Mouse (Mus musculus) kidney, postnatal 4 days (tissue): ENCODE results near the gene Nbea.

ENCODE experiments used
- DNase-seq, 2 experiments: peaks; one replicate each; pipeline ENCODE4 v3.0.0; 2021; ENCODE audit warnings: mixed read lengths in 2 of 2

The Nbea gene

DNA sequence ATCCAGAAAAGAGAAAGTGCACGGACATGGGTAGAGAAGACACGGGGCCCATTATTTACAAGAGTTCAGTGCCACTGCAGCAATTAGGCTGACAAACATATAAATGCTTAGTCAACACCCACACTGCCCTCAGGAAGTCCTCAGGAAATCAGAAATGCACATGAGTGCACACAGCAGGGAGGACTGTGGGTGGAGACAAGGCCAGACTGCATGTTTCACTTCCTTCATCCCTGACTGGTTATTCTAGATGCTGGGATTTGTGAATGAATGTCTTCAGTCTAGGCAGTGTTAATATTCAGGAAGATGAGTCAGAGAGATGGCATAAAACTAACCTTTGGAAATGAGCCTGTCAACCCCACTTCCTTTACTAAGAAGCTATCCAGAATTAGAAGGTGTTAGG lies 531.2 kb downstream of the Nbea start:
- DNase-seq: peak in 1 of 2 experiments; percentile 26

- DNase-seq: no peak
Measured at GRCm38 (mm10) chr3:55651877-55652276, 531.6 kb downstream of the Nbea start.

- peak in 1 of 2 experiments; percentile 20 for DNase-seq
Measured at GRCm38 (mm10) chr3:55649541-55649940, 534.0 kb downstream of the Nbea start.

DNA sequence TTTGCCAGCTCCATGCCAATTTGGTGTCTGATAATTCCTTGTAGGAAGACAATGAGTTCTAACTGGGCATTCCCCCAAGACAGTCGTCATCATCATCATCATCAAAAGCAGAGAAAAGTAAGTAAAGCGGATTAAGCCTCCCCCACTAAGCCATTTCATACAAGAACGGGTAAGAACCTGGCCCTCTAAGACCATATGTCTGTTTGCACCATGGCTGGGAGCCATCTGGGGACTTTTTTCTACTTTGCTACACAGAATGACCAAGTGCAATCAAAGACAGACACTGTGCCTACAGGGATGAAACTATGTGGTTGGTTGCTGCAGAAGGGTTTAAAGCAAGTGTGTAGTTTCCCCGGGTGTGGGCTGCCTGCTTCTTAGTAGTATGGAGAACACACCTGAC lies 535.2 kb downstream of the Nbea start:
- DNase-seq: no peak

DNA sequence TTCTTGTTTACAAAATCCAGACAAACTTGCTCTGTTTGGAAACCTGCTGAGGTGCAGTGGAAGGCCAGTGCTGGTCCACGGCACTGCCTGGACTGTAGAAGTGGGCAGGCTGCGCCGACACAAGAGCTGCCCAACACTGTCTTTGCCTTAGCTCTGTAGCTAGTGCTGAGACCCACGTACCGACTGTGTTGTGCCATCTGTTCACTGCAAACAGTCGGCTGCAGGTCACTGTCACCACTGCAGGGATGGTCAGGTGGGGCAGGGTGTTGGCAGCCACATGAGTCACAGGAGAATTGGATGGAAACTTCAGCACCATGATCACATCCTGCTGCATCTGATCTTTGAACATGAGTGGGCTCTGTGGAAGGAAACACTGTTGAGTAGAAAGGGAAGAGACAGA lies 536.3 kb downstream of the Nbea start:
- DNase-seq: no peak

DNA sequence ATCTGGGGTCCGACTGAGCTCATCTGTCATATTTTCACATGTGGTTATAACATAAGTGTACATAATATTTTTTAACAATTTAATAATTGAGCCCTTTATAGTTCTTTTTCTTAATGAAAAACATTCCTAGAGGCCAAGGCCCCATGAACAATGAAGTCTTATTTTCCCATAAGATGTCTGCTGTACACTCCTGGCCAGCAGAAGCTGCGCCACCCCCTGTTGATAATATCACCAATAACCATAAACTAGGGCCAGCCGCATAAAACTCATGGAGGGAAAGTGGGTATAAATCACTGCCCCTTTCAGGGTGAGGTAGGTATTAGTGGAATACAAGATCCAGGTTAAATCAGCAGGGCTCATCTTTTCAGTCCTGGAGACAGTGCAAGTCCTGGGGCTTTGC lies 537.1 kb downstream of the Nbea start:
- no peak for DNase-seq

GRCm38 (mm10) chr3:55644035-55644618 lies 539.4 kb downstream of the Nbea start:
- DNase-seq: no peak

DNA sequence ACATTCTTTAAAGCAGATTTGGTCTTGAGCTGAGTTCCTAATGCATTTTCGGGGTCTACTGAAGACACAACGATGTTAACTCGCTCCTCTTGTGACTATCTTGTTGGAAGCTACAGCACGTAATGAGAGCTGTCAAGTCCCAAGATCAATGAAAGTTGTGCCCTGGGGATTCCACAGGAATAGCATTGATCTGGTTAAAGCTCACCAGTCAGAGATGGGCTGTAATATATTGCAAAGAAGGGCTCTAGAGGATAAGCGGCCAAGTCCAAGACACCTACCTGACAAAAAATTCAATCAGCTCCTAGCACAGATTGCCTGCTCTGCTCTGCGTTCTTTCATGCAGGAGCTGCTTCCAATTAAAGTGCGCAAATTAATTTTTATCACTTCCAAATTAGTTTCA lies 545.8 kb downstream of the Nbea start:
- DNase-seq: no peak

DNA sequence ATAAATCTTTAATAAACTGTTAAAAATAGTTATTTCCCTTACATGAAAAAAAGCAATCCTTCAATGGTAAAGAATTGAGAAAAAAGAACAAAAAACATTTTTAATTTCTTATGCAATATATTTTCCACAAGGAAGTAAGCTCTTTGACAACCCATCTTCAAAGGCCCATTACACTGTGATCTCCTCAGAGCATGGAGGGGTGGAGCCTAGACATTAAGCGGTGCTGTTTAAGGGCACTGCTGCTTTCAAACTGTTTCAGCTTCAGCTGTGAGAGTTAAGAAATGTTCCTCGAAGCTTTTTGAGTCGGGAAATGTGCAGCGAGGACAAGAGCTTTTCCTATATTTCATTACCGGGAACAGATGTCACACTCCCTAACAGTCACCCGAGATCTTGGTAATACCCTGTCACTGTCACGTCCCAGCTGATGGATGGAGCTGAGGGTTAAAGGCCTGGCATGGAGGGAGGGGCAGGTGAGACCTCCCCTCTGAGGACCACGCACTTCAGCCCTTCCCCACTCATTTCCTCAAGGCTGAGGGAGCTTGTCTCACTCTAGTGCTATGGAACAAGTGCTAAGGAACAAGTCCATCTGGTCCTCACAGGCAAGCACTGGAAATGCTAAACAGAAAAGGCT lies 547.8 kb downstream of the Nbea start:
- no peak for DNase-seq

DNA sequence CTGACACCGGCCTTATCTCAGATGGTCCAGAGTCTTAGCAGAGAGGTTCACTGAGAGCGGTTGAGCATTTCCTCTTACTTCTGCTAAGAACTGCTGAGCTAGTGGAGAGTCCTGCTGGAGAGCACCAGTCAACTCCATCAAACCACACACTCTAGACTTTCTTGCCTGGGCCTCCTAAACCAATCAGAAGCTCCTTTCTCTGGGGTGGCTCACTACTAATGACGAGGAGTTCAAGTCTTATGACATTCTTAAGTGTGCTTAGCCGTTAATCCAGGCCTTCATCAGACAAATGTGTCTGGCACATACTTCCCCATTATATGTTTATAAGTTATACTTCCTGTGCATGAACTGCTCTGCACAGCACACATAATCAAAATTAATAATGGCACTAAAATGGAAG lies 556.4 kb downstream of the Nbea start:
- DNase-seq: no peak

DNA sequence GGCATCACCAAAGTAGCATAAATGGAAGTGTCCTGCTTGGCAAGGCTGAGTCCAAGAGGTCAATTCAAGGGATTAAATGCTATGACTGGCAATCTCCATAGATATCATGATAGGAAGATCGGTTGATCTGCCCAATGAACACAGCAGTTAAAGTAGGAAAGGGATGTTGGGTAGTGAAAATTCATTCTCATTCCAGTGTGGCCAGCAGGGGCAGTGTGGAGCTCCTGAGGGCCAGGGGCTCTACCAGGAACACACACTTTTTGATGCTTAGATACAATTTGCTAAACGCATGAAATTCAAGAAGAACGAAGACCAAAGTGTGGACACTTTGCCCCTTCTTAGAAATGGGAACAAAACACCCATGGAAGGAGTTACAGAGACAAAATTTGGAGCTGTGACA lies 561.5 kb downstream of the Nbea start:
- DNase-seq: peak in 1 of 2 experiments; percentile 11

DNA sequence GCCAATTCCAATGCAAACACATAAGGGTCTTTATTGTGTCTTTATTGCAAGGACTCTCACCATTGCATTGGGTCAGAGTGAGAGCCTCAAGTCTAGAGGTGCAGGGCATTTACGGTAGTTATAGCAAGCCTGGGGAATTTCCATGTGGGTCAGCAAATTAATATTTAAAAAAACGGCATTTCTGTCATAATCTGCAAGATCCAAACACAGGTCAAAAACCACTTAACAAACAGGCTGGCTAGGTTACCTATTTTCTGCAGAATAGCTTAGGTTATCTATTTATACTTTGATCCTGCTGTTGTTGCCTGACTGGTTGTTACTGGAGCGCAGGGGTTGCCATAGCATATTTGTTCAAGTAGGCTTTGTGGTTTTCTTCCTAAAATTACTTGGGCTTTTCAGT lies 565.1 kb downstream of the Nbea start:
- no peak for DNase-seq

- DNase-seq: no peak
Measured at GRCm38 (mm10) chr3:55612459-55613115, 570.9 kb downstream of the Nbea start.

DNA sequence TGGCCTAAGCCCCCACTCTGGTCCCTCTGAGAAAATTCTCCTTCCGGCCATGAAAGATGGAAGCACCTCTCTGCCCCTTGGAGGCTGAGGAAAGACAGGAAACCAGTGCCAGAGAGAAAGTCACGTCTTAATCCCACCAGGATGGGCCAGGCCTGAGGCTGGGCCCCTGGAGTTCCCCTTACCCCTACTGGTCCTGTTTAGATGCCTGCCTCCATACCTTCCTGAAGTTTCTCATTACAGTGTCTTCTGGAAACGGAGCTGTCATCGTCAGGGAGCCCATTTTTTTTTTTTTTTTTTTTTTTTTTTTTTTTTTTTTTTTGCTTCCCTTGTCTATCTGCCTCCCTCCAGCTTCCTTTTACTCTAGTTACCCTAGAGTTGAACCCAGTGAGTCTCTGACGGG lies 571.5 kb downstream of the Nbea start:
- no peak for DNase-seq

DNA sequence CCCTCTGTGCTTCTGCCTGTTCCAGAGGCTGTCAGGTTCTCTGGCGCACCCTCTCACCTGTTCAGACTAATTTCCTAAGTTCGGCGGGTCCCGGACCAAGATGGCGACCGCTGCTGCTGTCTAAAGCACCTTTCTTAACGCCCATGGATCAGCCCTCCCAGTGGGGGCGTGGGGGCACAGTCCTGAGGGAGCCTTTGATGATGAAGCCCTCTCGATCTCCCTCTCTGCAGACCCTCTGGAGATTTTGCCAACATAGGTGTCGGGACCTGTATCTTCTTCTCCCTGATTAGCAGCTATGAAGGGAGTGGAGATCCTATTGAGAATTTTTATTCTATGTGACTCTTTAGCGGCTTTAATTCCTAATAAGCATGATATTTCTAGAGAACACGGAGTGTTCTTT lies 573.3 kb downstream of the Nbea start:
- DNase-seq: no peak

- DNase-seq: peak; percentile 48 to 64
Measured at GRCm38 (mm10) chr3:55600286-55600685, 583.2 kb downstream of the Nbea start.

DNA sequence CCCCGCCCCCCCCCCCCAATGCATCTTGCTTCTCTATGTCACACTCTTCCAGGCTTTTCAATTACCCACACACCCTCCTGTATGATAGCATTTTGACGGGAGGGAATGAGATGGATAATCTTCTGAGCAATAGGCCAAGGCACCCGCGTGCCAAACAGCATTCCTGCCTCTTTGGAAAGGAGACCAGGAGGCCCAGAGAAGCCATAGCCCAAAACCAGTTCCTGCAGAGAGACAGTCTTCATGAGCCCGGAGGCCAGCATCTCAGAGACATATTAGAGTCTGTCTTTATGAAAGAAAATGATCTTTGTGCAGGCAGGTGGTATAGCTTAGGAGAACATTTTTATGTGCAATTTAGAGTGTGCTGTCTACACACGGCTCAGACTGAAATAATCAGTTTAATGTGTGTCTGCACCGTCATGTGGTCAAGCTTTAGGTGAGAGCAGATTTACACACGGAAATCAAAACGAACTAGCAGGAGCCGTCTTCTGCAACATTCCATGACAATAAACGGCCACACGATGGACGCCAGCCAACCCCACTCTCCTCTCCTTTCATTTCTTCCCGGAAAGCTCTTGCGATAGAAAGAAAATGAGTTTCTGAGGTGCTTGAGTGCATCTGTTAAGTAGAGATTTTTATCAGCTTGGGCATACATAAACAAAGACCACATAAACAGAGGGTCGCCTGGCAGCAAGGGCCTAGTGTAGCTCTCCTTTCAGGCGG lies 584.0 kb downstream of the Nbea start:
- peak; percentile 54 to 60 for DNase-seq

DNA sequence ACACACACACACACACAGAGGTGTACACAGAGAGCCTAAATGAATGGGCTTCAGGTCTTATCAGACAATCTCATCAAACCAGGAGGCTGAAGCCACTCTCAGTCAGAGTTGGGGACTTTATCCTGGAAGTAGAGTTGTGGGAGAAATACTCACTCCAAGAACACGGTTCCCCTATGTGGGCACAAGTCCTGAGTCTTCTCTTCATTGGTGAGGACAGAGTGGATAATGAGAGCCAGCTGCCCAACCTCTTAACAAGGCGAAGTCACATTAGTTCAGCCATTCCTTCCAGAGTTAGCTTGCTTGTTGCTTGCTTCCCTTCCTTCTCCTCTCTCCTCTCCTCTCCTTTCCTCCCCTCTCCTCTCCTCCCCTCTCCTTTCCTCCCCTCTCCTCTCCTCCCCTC lies 584.8 kb downstream of the Nbea start:
- DNase-seq: no peak

- DNase-seq: no peak
Measured at GRCm38 (mm10) chr3:55593312-55593711, 590.2 kb downstream of the Nbea start.

- no peak for DNase-seq
Measured at GRCm38 (mm10) chr3:55590727-55591126, 592.8 kb downstream of the Nbea start.

- no peak for DNase-seq
Measured at GRCm38 (mm10) chr3:55590291-55590690, 593.2 kb downstream of the Nbea start.

DNA sequence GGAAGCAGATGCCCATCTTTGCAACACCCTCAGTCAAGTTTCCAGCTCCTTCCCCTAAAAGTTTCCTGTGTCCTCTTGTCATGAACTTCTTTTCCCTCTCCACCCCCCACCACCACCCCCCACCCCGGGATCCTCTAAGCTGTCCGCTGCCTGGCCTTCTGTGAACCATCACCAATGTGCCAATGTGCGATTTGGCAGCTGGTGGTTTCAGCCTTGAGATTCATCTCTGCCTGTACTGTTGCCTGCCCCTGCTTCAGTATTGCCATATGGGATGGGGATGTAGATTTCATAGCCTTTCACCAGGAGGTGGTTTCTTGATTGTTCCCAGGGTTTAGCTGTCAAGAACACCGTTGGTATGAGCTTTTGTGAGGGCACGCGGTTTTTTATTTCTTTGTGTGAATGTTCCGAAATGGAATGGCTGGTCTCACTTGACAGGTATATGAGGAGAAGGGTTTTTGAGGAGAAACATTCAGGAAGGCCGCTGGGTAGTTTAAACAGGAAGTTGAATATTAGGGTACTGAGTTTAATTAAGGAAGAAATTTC lies 594.0 kb downstream of the Nbea start:
- DNase-seq: no peak
